ENCODE assay signal across 8 mouse cellular contexts in genomic region chr7:45017242-45018061, GRCm38 (mm10). TPM values are rescaled to one million over a fixed set of nuclear protein-coding genes. Genes with fewer than 3 reads are reported as not detected.
DNase-seq lines count a peak whose midpoint lies in the region; ATAC-seq and TF ChIP-seq lines count a peak whose summit lies in the region.

Gene Rras (plus strand): TSS chr7:45017961.

- H3K4me2 ChIP-seq in kidney, embryonic 15.5 days: peak within 1 kb of the TSS; percentile 91

- no peaks in the 10 kb centered on the region for H3K27me3 ChIP-seq in heart, embryonic 10.5 days (ENCODE audit: insufficient read depth, poor library complexity, severe bottlenecking)
- 0 out of 2 replicates have a peak, but pooled peaks cover 4% of the 10 kb centered on the region for H3K27me3 ChIP-seq in kidney, embryonic 15.5 days

- H3K4me1 ChIP-seq in bone marrow macrophage, adult 2 months (ENCODE audit: control insufficient read depth, insufficient read depth, low read length): peaks cover 20% of the 10 kb centered on the region
- H3K4me1 ChIP-seq in heart, embryonic 10.5 days: peaks cover 37% of the 10 kb centered on the region
- H3K4me1 ChIP-seq in kidney, embryonic 15.5 days: peaks cover 41% of the 10 kb centered on the region

- ATAC-seq in erythroblast, adult 5-6 weeks (replicated peaks; ENCODE audit: low FRiP score, poor library complexity, severe bottlenecking): peak; percentile 77
- peak; percentile 93 for ATAC-seq in kidney, embryonic 15.5 days (replicated peaks; ENCODE audit: low FRiP score)
- peak; percentile 72 for ATAC-seq in monocyte, adult 5-6 weeks (replicated peaks; ENCODE audit: insufficient number of reproducible peaks, low FRiP score, low TSS enrichment, poor library complexity, severe bottlenecking)

- peaks cover 16% of the 10 kb centered on the region for H3K36me3 ChIP-seq in heart, embryonic 10.5 days
- peaks cover 16% of the 10 kb centered on the region for H3K36me3 ChIP-seq in kidney, embryonic 15.5 days

- TF ChIP-seq CTCF in bone marrow macrophage, adult 2 months (IDR thresholded peaks at IDR 0.05; ENCODE audit: low read depth, low read length): no peak

- DNase-seq in A20 (ENCODE audit: low read depth, low spot score): peak; percentile 100
- peak; percentile 98 for DNase-seq in heart, embryonic 10.5 days (ENCODE audit: low spot score)
- peak; percentile 91 for DNase-seq in liver
- DNase-seq in spleen, postnatal 4 days (ENCODE audit: low spot score in 2 of 2): peak; percentile 86

- H3K9me3 ChIP-seq in heart, embryonic 10.5 days: no peaks in the 10 kb centered on the region
- H3K9me3 ChIP-seq in kidney, embryonic 15.5 days (replicated peaks): no peaks in the 10 kb centered on the region

- 0 out of 2 replicates have a peak, but pooled peaks have one; percentile 49 for TF ChIP-seq POLR2A in bone marrow macrophage, adult 2 months (IDR thresholded peaks at IDR 0.05; ENCODE audit: borderline replicate concordance, low read depth, low read length)

- H3K27ac ChIP-seq in bone marrow macrophage, adult 2 months (ENCODE audit: insufficient read depth, low read depth, low read length): peak within 1 kb of the TSS; percentile 91
- peak within 1 kb of the TSS; percentile 99 for H3K27ac ChIP-seq in heart, embryonic 10.5 days
- H3K27ac ChIP-seq in kidney, embryonic 15.5 days: peak within 1 kb of the TSS; percentile 98

- peak within 1 kb of the TSS; percentile 69 for H3K4me3 ChIP-seq in bone marrow macrophage, adult 2 months (ENCODE audit: insufficient read depth, low read length)
- H3K4me3 ChIP-seq in heart, embryonic 10.5 days: peak within 1 kb of the TSS; percentile 89
- H3K4me3 ChIP-seq in kidney, embryonic 15.5 days (replicated peaks): peak within 1 kb of the TSS; percentile 95

- H3K9ac ChIP-seq in kidney, embryonic 15.5 days: peak within 1 kb of the TSS; percentile 65

- WGBS in heart, embryonic 10.5 days: under 1% methylated on average over 36 of the region's 36 CpGs
- under 1% methylated on average over 36 of the region's 36 CpGs for WGBS in kidney, embryonic 15.5 days

RNA-seq across cellular contexts. Expression of gene Rras, which starts in this region (rescaled TPM):
- polyA plus RNA-seq in bone marrow macrophage, adult 2 months (2012; ENCODE audit: insufficient read depth, insufficient read length, missing spikeins): 119 and 123 TPM in 2 replicates
- 7.5 and 10.8 TPM in 2 replicates for total RNA-seq in erythroblast, adult 5-6 weeks (2015; ENCODE audit: low replicate concordance)
- 0.60 TPM in 1 of 2 replicates, not detected in the other for total RNA-seq in erythroblast, adult 5-6 weeks (2017; ENCODE audit: low replicate concordance)
- polyA plus RNA-seq in heart, embryonic 10.5 days (2016; fragmentation: Nextera tagmentation; extraction: Ambion mirVana): 50.5 and 57.5 TPM in 2 replicates
- 32.6 and 43.2 TPM in 2 replicates for polyA plus RNA-seq in kidney, embryonic 15.5 days (2015; fragmentation: Nextera tagmentation; extraction: Ambion mirVana)
- 43.0 to 51.7 TPM (median 49.7 TPM) in 3 replicates for total RNA-seq in monocyte, adult 5-6 weeks (2017)

Comparison
In these comparisons a context has a peak if more than half of its experiments do, and no peak if none do; other contexts are left out.
1. Peak in every context shown above with its lines: DNase-seq, ATAC-seq, H3K4me3 ChIP-seq and H3K27ac ChIP-seq.